Mouse (Mus musculus): ENCODE measurements around the gene Cep55.

GRCm38 (mm10) chr19:38086948-38087551 is 32.2 kb downstream of the Cep55 start:
- TF ChIP-seq GATA1 (IDR thresholded peaks at IDR 0.05; ENCODE audit: borderline replicate concordance, low read length) (no peak), FLI1 (IDR thresholded peaks at IDR 0.05; ENCODE audit: low read length) (no peak)

All from megakaryocyte, embryonic 14.5 days (primary cell).